Mouse (Mus musculus): ENCODE data around the gene Ntrk2.

DNA sequence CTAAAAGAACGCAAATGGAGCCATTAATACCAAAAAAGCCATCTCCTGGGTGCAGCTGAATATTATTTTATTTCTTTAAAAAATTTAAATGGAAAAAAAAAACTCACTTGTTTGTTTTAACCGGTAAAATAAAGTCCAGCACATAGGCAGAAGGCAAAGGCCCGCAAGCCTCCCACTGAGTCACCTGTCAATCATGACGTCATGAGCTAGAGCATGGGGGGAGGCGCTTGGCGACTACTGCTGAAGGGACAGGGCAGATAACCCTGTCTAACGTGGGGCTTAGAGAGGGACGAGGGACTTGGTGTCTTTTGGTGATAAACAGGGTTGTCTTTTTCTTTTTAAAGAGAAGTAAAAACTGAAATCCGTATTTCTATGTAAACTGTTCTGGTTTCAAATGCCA is 140.7 kb downstream of the Ntrk2 start:
- TF ChIP-seq POLR2A (IDR thresholded peaks at IDR 0.05; ENCODE audit: low read depth, low read length) (no peak), CTCF (conservative IDR thresholded peaks at IDR 0.05; ENCODE audit: insufficient read depth, insufficient read length, low read depth, low read length) (no peak)
